15 mouse cellular contexts compared by ENCODE assay signal in the genomic region with DNA sequence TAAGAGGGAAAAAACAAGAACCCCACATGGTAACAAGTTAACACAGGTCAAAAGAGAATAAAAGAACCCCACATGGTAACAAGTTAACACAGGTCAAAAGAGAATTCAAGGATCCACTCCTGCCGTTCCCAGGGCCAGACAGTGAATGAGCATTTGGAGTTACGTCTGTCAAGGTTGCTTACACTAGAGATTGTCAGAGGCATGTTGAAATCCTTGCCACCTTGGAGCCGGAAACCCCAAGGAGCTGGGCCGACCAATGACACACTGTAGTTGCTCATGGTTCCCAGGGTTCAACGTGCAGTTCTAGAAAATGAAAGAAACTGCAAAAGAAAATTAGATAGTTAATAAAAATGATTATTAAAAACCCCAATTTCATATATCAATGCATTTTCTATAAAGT.
"Had no signal": no experiment of that assay in that cellular context is flagged by ENCODE, and none has a peak within 500 bp of the region (broad histone marks: within the 10 kb centered on the region; RNA-seq: fewer than 3 reads in every experiment).

No protein-coding gene starts in this region.

- H3K9me3 ChIP-seq: liver, embryonic 15.5 days; midbrain, embryonic 10.5 days; neural tube, embryonic 15.5 days had no signal

- H3K36me3 ChIP-seq: liver, embryonic 15.5 days; midbrain, embryonic 10.5 days; neural tube, embryonic 15.5 days had no signal

- H3K9ac ChIP-seq: liver, embryonic 15.5 days; neural tube, embryonic 15.5 days had no signal

- H3K4me2 ChIP-seq: liver, embryonic 11.5 days; liver, embryonic 15.5 days; neural tube, embryonic 15.5 days had no signal

- H3K4me3 ChIP-seq: liver, embryonic 15.5 days; midbrain, embryonic 10.5 days; myocyte; neural tube, embryonic 15.5 days had no signal

- H3K27ac ChIP-seq: liver, embryonic 15.5 days; midbrain, embryonic 10.5 days; neural tube, embryonic 15.5 days had no signal

- DNase-seq: kidney, postnatal 14 days; left cerebral cortex, postnatal 4 days; lung, adult 2 months; lung, postnatal 36 days; midbrain, embryonic 14.5 days; right cerebral cortex, adult 18-20 months; right cerebral cortex, postnatal 25 days; thymus, adult 18-20 months; thymus, postnatal 14 days had no signal

- H3K27me3 ChIP-seq: liver, embryonic 15.5 days; neural tube, embryonic 15.5 days had no signal

- ATAC-seq: lung, postnatal 0 days had no signal
